Mouse (Mus musculus) left cerebral cortex, postnatal 10 days (tissue): ENCODE data around the gene Etnppl. TPM values are rescaled to one million over a fixed set of nuclear protein-coding genes. Genes with fewer than 3 reads are reported as not detected.
A peak's percentile ranks its signal among the peaks of the same experiment; 100 is the strongest.

Source experiments
- DNase-seq, 2 experiments: peaks; one replicate each; pipeline ENCODE4 v3.0.0; 2021 to 2022; ENCODE audit warnings: low spot score in 2 of 2, mixed read lengths in 1 of 2; ENCODE audit errors: extremely low spot score in 1 of 2
- intact Hi-C: fragments of 180-260 bp; cut with DNase I; formaldehyde crosslinking; loops from one replicate; pipeline ENCODE4 v1.15.1; 2025
- total RNA-seq, 2 experiments: library from RNA; stranded (reverse); gene quantifications; 2 replicates each; pipeline ENCODE4 v1.2.3; 2021

The Etnppl gene
- under 1 TPM in 1 of 2 experiments, not detected in 1; 0.28 TPM for total RNA-seq

DNA sequence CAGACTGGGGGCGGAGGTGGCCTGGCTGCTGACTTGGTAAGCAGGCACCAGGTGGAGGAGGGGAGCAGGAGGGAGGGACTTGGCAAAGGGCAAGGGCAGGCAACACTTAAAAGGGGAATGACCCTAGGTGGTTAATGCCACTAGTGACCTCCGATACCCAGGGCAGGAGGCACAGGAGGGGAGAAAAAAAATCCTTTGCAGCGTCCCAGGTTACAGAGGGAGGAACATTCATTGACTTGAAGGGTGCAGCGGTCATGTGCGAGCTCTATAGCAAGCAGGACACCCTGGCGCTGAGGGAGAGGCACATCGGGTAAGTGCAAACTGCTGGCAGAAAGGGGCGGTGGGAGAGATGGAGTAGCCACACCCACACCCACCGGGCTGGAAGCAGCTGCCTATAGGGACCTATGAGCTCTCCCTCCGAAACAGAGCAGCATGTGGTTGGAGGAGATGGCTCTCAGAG is at the start of gene Etnppl:
Gene Etnppl (plus strand): TSS at position 10 of the 460 bp plus-strand sequence.
- no peak for DNase-seq
- intact Hi-C loops = no loop called here

GRCm38 (mm10) chr3:130568331-130569095 is 48.7 kb upstream of the Etnppl start:
- intact Hi-C loops = no loop called here
- DNase-seq = no peak

- intact Hi-C loops = loop anchor here (5.0 to 10.0 kb wide), 2 partner anchors 238 to 391 kb away; no protein-coding TSS in a partner anchor
- DNase-seq = no peak
Observed at GRCm38 (mm10) chr3:130573243-130573642, 44.0 kb upstream of the Etnppl start.

DNA sequence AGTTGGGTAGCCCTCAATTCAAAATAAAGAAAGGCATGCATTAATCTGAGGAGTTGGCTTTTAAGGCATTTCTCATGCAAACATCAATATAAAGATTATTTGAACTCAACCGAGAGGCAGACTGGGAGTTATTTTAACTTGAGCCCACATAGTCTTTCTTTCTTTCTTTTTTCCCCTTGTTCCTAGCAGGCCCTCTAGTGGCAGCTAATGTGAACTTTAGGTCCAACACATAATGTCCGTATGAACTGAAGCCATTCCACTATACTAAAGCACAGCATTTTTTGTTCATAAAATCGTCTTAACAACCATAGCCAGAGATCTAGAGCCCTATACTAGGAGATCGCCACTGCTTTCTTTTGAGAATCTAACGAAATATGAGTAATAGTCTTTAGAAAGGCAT is 42.6 kb upstream of the Etnppl start:
- intact Hi-C loops = loop anchor here (5.0 to 10.0 kb wide), 2 partner anchors 240 to 392 kb away; no protein-coding TSS in a partner anchor
- peak; percentile 32 to 49 for DNase-seq

DNA sequence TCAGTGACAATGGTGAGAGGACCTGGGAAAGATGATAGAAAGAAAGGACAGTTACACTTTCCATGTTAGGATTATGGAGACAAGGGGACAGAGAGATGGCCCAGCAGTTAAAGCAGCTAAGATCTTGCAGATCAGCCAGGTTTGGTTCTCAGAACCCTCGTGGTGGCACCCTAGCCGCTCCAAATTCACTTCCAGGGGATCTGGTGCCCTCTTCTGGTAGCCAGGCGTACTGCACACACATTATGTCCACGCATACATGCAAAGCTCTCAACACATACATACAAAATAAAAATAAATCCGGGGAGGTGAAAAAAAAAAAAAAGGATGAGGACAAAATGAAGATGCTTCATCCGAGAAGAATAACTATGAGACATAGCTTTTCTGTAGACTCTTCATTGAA is 40.6 kb upstream of the Etnppl start:
- intact Hi-C loops = loop anchor here (2.0 to 10.0 kb wide), 2 partner anchors 242 to 482 kb away; no protein-coding TSS in a partner anchor
- no peak for DNase-seq

DNA sequence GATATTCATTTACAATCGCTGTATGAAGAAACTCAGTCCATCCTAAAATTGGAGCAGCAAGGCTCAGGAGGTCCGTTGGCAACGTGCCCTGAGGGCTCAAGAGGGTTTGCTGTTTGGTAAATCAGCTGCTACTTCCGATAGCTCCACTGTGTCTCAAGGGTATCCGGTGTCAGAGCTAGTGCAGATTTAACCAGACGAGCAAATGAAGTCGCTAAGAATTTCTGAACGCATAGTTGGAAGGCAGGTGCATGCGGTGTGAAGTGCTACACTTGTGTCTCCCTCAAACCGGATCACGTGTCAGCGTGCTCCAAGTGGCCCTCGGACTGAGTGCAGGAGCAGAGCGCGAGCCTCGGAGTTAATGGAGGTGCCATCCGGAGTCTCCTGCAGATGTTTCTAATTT is 37.7 kb upstream of the Etnppl start:
- intact Hi-C loops = loop anchor here (10.0 kb wide), 1 partner anchor 245 kb away; no protein-coding TSS in a partner anchor
- DNase-seq = peak in 1 of 2 experiments; percentile 43

DNA sequence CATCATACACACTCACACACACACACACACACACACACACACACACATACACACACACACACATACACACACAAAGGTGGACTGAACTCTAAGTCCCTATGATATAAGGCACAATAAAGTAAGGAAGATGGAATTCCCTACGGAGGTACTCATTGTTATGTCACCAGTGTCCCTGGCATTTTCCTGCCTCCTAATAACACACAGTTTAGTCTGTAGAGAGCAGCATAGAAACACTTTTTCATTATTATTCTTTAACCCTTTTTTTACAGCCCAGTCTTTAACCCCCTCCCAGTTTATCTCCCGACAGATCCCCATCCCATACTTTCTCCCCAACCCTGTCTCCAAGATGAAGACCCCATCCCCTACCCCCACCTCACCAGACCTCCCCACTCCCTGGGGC is 35.7 kb upstream of the Etnppl start:
- intact Hi-C loops = no loop called here
- no peak for DNase-seq

GRCm38 (mm10) chr3:130582903-130583664 is 34.2 kb upstream of the Etnppl start:
- no peak for DNase-seq
- intact Hi-C loops = no loop called here

GRCm38 (mm10) chr3:130584007-130584406 is 33.2 kb upstream of the Etnppl start:
- DNase-seq = no peak
- intact Hi-C loops = no loop called here

GRCm38 (mm10) chr3:130595050-130595449 is 22.2 kb upstream of the Etnppl start:
- DNase-seq = no peak
- intact Hi-C loops = no loop called here

DNA sequence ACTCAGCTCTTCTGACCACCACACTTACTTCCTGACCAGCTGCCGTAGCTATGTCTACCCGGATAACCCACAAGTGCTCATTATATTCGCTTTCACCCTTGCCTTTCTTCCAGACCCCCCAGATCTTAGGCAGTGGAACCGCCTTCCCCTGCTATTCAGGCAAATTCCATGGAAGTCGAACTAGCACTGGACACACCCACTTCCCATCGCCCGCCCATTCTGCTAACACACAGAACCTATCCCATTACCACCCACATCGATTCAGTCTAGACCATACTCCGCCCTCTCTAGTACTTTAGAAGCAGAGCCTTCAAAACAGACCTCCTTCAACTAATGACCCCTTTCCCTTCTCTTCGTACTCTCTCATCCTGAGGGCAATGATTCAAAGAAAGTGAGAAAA is 15.8 kb upstream of the Etnppl start:
- intact Hi-C loops = no loop called here
- no peak for DNase-seq

DNA sequence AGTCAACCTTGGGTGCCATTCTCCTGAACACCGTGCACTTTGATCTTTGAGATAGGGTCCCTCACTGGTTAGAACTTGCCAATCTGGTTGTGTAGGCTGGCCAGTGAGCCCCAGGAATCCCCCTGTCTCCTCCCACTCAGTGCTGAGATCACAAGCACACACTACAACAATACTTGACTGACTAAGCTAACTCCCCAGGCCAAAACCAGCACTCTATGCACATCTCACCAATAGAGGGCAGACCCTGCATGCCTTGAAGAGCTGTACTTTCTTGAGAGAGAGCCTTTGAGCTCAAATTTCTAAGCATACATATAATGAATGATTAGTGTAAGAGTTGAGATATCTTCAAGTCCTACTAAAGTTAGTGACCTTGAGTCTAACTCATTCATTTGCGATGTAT is 9.3 kb upstream of the Etnppl start:
- DNase-seq = no peak
- intact Hi-C loops = loop anchor here (5.0 kb wide), 1 partner anchor 84 kb away; no protein-coding TSS in a partner anchor

DNA sequence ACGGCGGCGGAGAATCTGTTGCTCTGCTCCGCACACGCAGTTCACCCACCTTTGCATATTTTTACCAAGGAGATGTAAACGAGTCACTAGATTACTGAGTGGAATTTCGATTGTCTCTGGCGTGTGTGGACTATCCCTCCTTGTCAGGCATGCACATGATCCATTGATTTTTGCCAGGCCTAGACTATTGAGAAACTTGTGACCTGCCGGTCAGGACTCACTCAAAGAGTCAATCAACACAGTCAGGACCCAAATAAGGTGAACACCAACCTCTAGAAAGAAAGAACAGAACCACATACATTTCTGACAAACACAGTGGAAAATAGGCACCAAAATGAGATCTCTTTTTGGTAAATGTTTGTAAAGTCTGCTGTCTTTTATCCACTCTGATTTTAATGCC is 2.8 kb upstream of the Etnppl start:
- intact Hi-C loops = no loop called here
- DNase-seq = no peak

DNA sequence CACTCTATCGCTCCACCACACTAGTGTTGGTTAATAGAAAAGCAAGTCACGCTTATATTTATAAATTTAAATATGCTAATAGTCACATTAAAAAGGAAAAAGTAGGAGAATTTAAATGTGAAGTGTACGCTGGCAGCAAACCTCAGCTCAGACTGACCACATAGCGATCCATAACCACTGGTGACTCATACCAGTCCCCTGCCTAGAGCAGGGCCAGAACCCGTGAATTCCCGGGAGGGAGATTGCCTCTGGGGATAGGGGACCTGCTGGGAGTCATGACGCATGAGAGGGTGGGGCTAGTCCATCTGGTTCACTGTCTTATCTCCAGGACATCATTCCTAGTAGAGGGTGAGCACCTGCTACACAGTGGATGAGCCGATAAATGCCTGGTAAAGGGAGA is 1.6 kb upstream of the Etnppl start:
- no peak for DNase-seq
- intact Hi-C loops = no loop called here

DNA sequence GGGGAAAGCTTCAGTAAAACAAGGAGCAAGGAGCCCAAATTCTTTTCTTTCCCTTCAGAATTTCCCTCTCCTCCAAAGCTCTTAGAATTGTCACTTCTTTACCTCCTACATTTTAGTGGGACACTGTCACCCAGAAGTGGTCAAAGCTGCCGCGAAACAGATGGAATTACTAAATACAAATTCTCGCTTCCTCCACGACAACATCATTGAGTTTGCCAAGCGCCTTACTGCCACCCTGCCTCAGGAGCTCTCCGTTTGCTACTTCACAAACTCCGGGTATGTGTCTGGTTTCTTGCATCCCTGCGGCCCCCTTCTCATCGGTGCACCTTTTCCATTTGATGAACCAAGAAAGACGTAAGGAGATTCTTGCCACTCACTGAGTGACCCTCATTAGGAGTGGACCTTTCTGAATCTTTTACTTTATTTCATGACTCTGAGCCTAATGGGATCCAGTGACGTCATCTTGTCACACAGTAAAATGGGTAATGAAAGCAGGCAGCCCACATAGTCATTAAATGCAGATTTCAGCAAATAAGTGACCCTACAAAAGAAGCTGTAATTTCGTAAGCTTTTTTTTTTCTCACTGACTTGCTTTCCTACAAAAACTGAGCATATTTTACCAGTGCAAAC is 3.4 kb downstream of the Etnppl start:
- no peak for DNase-seq
- intact Hi-C loops = no loop called here

DNA sequence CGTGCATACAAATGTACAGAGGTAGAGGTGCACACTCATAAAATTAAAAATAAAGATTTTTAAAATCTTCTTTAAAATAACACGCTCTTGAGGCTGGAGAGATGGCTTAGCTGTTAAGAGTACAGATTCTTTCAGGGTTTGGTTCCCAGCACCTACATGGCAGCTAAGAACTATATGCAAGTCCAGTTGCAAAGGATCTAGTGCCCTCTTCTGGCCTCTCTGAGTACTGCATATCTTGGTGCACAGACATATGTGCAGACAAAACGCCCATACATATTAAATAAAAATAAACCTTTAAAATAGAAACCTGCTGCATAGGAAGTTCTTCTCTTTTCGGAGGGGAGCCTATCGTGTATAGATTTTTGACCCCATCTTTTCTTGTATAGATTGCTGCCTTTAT is 11.1 kb downstream of the Etnppl start:
- no peak for DNase-seq

GRCm38 (mm10) chr3:130633859-130634258 is 16.6 kb downstream of the Etnppl start:
- DNase-seq = peak in 1 of 2 experiments; percentile 2
- intact Hi-C loops = no loop called here

More for the DNA sequence above, 11.1 kb downstream of the Etnppl start:
- intact Hi-C loops = no loop called here

DNA sequence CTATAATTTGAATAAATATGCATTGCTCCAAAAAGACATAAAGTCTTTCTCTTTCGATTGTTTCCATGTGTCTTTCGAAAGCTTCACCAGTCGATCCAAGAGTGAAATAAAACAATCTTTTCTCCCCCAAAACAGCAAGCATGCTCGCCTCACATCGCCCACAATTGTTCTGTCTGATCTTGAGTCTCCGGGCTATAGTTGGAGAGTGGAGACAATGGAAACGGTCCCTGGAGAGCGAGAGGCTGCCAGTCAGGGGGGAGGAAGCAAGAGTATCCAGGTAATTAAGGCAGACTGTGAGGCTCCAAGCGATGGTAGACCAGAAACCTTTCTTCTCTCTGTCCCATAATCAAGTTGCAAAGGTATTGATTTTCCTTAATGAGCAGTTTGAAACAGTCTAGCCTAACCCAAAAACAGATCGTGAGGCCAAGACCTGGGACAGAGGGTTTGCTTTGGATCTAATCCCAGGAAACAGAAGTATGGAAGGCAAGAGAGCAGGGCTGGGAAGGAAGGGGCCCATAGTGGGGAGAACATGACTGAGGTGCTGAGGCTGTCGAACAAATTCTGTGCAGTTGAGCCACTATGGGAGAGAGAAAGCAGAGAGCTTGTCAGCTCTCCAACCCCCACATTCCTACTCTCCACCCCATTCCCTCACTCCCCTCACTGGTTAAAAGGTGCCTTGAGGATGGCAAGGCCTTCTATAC is 29.0 kb downstream of the Etnppl start:
- no peak for DNase-seq
- intact Hi-C loops = no loop called here

GRCm38 (mm10) chr3:130649569-130649968 is 32.3 kb downstream of the Etnppl start:
- no peak for DNase-seq
- intact Hi-C loops = no loop called here
